Mouse (Mus musculus) 3T3-L1 (cell line): ENCODE data around the gene Spag6.

ENCODE experiments used
- DNase-seq: peaks from one replicate; pipeline ENCODE4 v3.0.0-alpha.2; 2015; ENCODE audit warnings: low read depth, low spot score

The Spag6 gene

GRCm38 (mm10) chr2:18725880-18726279 lies 32.0 kb downstream of the Spag6 start:
- peak; percentile 4 for DNase-seq

- no peak for DNase-seq
These were observed 37.9 kb downstream of the Spag6 start for GRCm38 (mm10) chr2:18731718-18732117.

GRCm38 (mm10) chr2:18734394-18735127 lies 40.7 kb downstream of the Spag6 start:
- DNase-seq: no peak

- DNase-seq: no peak
These were observed 43.2 kb downstream of the Spag6 start for GRCm38 (mm10) chr2:18737040-18737439.

GRCm38 (mm10) chr2:18739216-18739615 lies 45.4 kb downstream of the Spag6 start:
- DNase-seq: no peak

GRCm38 (mm10) chr2:18756144-18756543 lies 62.3 kb downstream of the Spag6 start:
- peak; percentile 80 for DNase-seq

GRCm38 (mm10) chr2:18764846-18765245 lies 71.0 kb downstream of the Spag6 start:
- DNase-seq: peak; percentile 26

- DNase-seq: peak; percentile 57
These were observed 71.8 kb downstream of the Spag6 start for GRCm38 (mm10) chr2:18765481-18766249.

GRCm38 (mm10) chr2:18766441-18766820 lies 72.6 kb downstream of the Spag6 start:
- DNase-seq: peak; percentile 64

GRCm38 (mm10) chr2:18766821-18767541 lies 73.1 kb downstream of the Spag6 start:
- DNase-seq: peak; percentile 89

- no peak for DNase-seq
These were observed 74.6 kb downstream of the Spag6 start for GRCm38 (mm10) chr2:18768414-18768813.

- peak; percentile 61 for DNase-seq
These were observed 78.6 kb downstream of the Spag6 start for GRCm38 (mm10) chr2:18772413-18772812.

GRCm38 (mm10) chr2:18774326-18774725 lies 80.5 kb downstream of the Spag6 start:
- no peak for DNase-seq

GRCm38 (mm10) chr2:18778220-18778619 lies 84.4 kb downstream of the Spag6 start:
- no peak for DNase-seq

- DNase-seq: no peak
These were observed 86.0 kb downstream of the Spag6 start for GRCm38 (mm10) chr2:18779830-18780229.

GRCm38 (mm10) chr2:18781296-18781695 lies 87.5 kb downstream of the Spag6 start:
- no peak for DNase-seq

- DNase-seq: peak; percentile 44
These were observed 100.4 kb downstream of the Spag6 start for GRCm38 (mm10) chr2:18794261-18794660.

GRCm38 (mm10) chr2:18797776-18798175 lies 103.9 kb downstream of the Spag6 start:
- DNase-seq: no peak

- no peak for DNase-seq
These were observed 105.6 kb downstream of the Spag6 start for GRCm38 (mm10) chr2:18799265-18799965.
